Mouse (Mus musculus): ENCODE data around the gene Cfap61. TPM values are rescaled to one million over a fixed set of nuclear protein-coding genes. Genes with fewer than 3 reads are reported as not detected.

The Cfap61 gene
- polyA plus RNA-seq, 1 experiment from 2014 or later, result 1.7 TPM

Other genes starting within 250 kb of the Cfap61 start
- gene Naa20, start 32.7 kb upstream of the Cfap61 start, polyA plus RNA-seq (2015; fragmentation: Nextera tagmentation; extraction: Ambion mirVana), result 153 and 164 TPM in 2 replicates
- gene Crnkl1, start 230 bp downstream of the Cfap61 start, polyA plus RNA-seq (2015; fragmentation: Nextera tagmentation; extraction: Ambion mirVana), result 19.9 and 20.9 TPM in 2 replicates

All from stomach, embryonic 15.5 days (tissue).